Mouse (Mus musculus): ENCODE data around the gene Cadm1. TPM values are rescaled to one million over a fixed set of nuclear protein-coding genes. Genes with fewer than 3 reads are reported as not detected.

Cadm1 gene
- polyA plus RNA-seq, 2 experiments = 3.4 to 6.4 TPM

DNA sequence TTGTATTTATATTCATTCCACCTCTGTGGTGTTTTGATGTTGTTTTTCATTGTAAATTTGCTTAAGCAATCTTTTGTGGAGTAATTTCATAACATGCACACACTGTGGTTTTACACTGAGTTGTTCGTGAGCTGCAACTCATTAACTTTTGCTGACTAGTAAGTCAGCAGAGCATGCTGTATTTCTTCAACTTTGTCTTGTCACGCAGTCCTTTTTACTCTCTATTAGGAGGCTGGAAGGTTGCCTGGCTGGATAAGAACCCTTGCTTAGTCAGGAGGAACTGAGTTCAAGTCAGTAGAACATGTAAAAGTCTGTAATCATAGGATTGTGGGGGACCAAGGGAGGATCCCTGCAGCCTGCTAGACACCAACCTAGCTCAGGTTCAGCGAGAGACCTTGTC lies 185.4 kb downstream of the Cadm1 start:
- no peak for TF ChIP-seq EP300 (IDR thresholded peaks at IDR 0.05; ENCODE audit: low read depth)
- no peak for TF ChIP-seq CTCF (IDR thresholded peaks at IDR 0.05; ENCODE audit: low read depth)
- ATAC-seq (ENCODE audit: insufficient read depth) = no peak
- Histone ChIP-seq H3K4me2 (ENCODE audit: low read depth) (no peak overlapping the region), H3K4me3 (ENCODE audit: insufficient read depth in 1 of 2, low read depth in 2 of 2, low read length in 2 of 2) (no peak overlapping the region), H3K27ac (no peak overlapping the region), H3K36me3 (replicated peaks; ENCODE audit: control insufficient read depth, insufficient read depth, low read depth) (no peaks in the 10 kb centered on the region), H3K27me3 (ENCODE audit: control insufficient read depth, insufficient read depth, low read length) (no peaks in the 10 kb centered on the region), H3K9me3 (ENCODE audit: control insufficient read depth, low read length) (no peaks in the 10 kb centered on the region), H3K9ac (replicated peaks) (no peak overlapping the region), H3K4me1 (replicated peaks; ENCODE audit: control insufficient read depth in 2 of 2, insufficient read depth in 2 of 2, low read length in 1 of 2) (no peaks in the 10 kb centered on the region)
- 51% methylated on average over 3 of the region's 3 CpGs for WGBS (ENCODE audit: insufficient replicate concordance)
- no peak for DNase-seq (ENCODE audit: low read depth in 3 of 3, low spot score in 3 of 3)

DNA sequence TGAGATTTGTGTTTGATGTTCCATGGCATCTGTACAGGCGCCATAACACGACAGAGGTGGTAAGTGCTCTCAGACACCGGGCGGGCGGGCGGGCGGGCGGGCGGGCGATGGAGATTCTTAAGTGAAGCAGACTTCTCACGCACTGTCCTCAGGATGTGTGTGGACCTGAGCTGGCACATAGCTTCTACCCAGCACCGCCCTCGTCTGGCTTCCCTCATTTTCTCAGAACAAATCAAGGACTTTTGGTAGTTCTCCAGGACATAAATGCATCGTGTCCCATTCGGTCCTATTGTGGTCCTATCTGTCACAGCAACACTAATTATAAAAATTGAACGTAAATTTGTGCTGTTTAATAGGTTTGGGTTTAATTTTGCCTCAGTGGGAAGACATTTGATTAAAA lies 186.9 kb downstream of the Cadm1 start:
- H3K27me3 ChIP-seq (ENCODE audit: control insufficient read depth, insufficient read depth, low read length) = no peaks in the 10 kb centered on the region
- no peak overlapping the region for H3K4me3 ChIP-seq (ENCODE audit: insufficient read depth in 1 of 2, low read depth in 2 of 2, low read length in 2 of 2)
- 82% methylated on average over 16 of the region's 16 CpGs for WGBS (ENCODE audit: insufficient replicate concordance)
- ATAC-seq (ENCODE audit: insufficient read depth) (no peak), DNase-seq (ENCODE audit: low read depth in 3 of 3, low spot score in 3 of 3) (no peak)
- no peak overlapping the region for H3K4me2 ChIP-seq (ENCODE audit: low read depth)
- no peaks in the 10 kb centered on the region for H3K36me3 ChIP-seq (replicated peaks; ENCODE audit: control insufficient read depth, insufficient read depth, low read depth)
- H3K9ac ChIP-seq (replicated peaks) = no peak overlapping the region
- TF ChIP-seq EP300 (IDR thresholded peaks at IDR 0.05; ENCODE audit: low read depth) (no peak), CTCF (IDR thresholded peaks at IDR 0.05; ENCODE audit: low read depth) (no peak)
- no peak overlapping the region for H3K27ac ChIP-seq
- no peaks in the 10 kb centered on the region for H3K9me3 ChIP-seq (ENCODE audit: control insufficient read depth, low read length)
- H3K4me1 ChIP-seq (replicated peaks; ENCODE audit: control insufficient read depth in 2 of 2, insufficient read depth in 2 of 2, low read length in 1 of 2) = no peaks in the 10 kb centered on the region

DNA sequence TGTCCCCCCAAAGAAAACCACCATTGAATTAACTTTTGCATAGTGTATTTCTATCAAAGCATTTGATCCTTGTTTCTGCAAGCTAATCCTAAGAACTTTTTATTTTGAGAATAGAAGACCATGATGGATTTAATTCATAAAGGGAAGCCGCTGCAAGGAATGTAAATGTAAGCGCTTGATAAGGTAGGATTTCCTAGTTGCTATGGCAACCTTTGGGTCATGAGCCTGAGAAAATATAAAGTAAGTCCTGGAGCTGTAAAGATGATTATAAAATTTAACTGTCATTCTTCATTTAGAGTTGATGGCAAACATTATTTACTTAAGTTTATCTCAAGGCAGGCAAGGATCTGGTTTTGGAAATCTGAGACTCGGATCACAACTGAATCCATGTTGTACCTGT lies 197.6 kb downstream of the Cadm1 start:
- Histone ChIP-seq H3K4me1 (replicated peaks; ENCODE audit: control insufficient read depth in 2 of 2, insufficient read depth in 2 of 2, low read length in 1 of 2) (no peaks in the 10 kb centered on the region), H3K9ac (replicated peaks) (no peak overlapping the region), H3K27me3 (ENCODE audit: control insufficient read depth, insufficient read depth, low read length) (no peaks in the 10 kb centered on the region), H3K4me2 (ENCODE audit: low read depth) (no peak overlapping the region), H3K4me3 (ENCODE audit: insufficient read depth in 1 of 2, low read depth in 2 of 2, low read length in 2 of 2) (no peak overlapping the region), H3K36me3 (replicated peaks; ENCODE audit: control insufficient read depth, insufficient read depth, low read depth) (no peaks in the 10 kb centered on the region), H3K9me3 (ENCODE audit: control insufficient read depth, low read length) (no peaks in the 10 kb centered on the region), H3K27ac (no peak overlapping the region)
- TF ChIP-seq EP300 (IDR thresholded peaks at IDR 0.05; ENCODE audit: low read depth) (no peak), CTCF (IDR thresholded peaks at IDR 0.05; ENCODE audit: low read depth) (no peak)
- ATAC-seq (ENCODE audit: insufficient read depth) = no peak
- no peak for DNase-seq (ENCODE audit: low read depth in 3 of 3, low spot score in 3 of 3)
- WGBS (ENCODE audit: insufficient replicate concordance) = 70% methylated on average over 3 of the region's 3 CpGs

DNA sequence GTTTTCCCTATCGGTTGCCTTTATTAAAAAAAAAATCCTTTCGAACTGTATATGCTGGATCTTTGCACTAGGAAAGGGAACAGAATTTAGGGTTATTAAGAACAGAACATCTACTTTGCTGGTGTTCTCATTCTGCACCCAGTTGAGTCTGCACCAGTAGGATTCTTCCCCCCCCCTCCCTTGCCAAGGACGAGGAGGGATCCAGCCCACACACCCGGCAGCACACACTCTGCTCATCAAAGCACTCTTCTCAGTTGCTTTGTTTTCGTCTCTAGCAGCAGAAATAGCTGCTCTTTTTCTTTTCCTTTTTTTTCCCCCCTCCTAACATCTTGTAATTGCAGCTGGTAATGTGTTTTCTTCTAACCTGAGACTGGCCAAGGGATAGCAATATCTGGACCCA lies 198.9 kb downstream of the Cadm1 start:
- Histone ChIP-seq H3K36me3 (replicated peaks; ENCODE audit: control insufficient read depth, insufficient read depth, low read depth) (no peaks in the 10 kb centered on the region), H3K27me3 (ENCODE audit: control insufficient read depth, insufficient read depth, low read length) (no peaks in the 10 kb centered on the region), H3K9ac (replicated peaks) (no peak overlapping the region), H3K9me3 (ENCODE audit: control insufficient read depth, low read length) (no peaks in the 10 kb centered on the region), H3K4me3 (ENCODE audit: insufficient read depth in 1 of 2, low read depth in 2 of 2, low read length in 2 of 2) (no peak overlapping the region), H3K4me1 (replicated peaks; ENCODE audit: control insufficient read depth in 2 of 2, insufficient read depth in 2 of 2, low read length in 1 of 2) (no peaks in the 10 kb centered on the region), H3K4me2 (ENCODE audit: low read depth) (no peak overlapping the region), H3K27ac (no peak overlapping the region)
- ATAC-seq (ENCODE audit: insufficient read depth) = no peak
- 60% methylated on average over 5 of the region's 5 CpGs for WGBS (ENCODE audit: insufficient replicate concordance)
- no peak for DNase-seq (ENCODE audit: low read depth in 3 of 3, low spot score in 3 of 3)
- no peak for TF ChIP-seq CTCF (IDR thresholded peaks at IDR 0.05; ENCODE audit: low read depth)
- TF ChIP-seq EP300 (IDR thresholded peaks at IDR 0.05; ENCODE audit: low read depth) = no peak

DNA sequence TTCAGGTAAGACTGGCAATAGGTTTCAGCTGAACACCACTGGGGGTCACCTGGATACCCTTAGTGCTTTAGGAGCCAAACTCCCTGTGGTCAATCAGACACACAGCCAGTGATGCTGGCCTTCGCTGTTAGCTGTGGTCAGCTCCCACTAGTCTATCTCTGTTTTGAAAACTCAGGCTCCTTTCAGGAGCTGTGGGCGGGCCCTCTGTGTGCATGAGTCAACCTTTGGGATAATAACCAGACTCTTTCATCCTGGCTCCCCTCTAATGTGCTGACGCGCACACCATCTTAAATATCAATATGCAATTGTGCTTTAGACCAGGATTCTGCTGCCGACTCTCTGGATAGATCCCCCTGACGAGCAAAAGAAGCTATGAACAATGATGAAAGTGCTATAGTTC lies 200.3 kb downstream of the Cadm1 start:
- DNase-seq (ENCODE audit: low read depth in 3 of 3, low spot score in 3 of 3) (no peak), ATAC-seq (ENCODE audit: insufficient read depth) (no peak)
- H3K4me1 ChIP-seq (replicated peaks; ENCODE audit: control insufficient read depth in 2 of 2, insufficient read depth in 2 of 2, low read length in 1 of 2) = no peaks in the 10 kb centered on the region
- TF ChIP-seq CTCF (IDR thresholded peaks at IDR 0.05; ENCODE audit: low read depth) (no peak), EP300 (IDR thresholded peaks at IDR 0.05; ENCODE audit: low read depth) (no peak)
- H3K27ac ChIP-seq = no peak overlapping the region
- no peaks in the 10 kb centered on the region for H3K9me3 ChIP-seq (ENCODE audit: control insufficient read depth, low read length)
- no peak overlapping the region for H3K4me2 ChIP-seq (ENCODE audit: low read depth)
- 68% methylated on average over 6 of the region's 6 CpGs for WGBS (ENCODE audit: insufficient replicate concordance)
- H3K36me3 ChIP-seq (replicated peaks; ENCODE audit: control insufficient read depth, insufficient read depth, low read depth) = no peaks in the 10 kb centered on the region
- H3K4me3 ChIP-seq (ENCODE audit: insufficient read depth in 1 of 2, low read depth in 2 of 2, low read length in 2 of 2) = no peak overlapping the region
- no peaks in the 10 kb centered on the region for H3K27me3 ChIP-seq (ENCODE audit: control insufficient read depth, insufficient read depth, low read length)
- no peak overlapping the region for H3K9ac ChIP-seq (replicated peaks)
